Mouse (Mus musculus) naive thymus-derived CD4-positive, alpha-beta T cell, adult 5 months (primary cell): ENCODE results near the gene Gm11232. TPM values are rescaled to one million over a fixed set of nuclear protein-coding genes. Genes with fewer than 3 reads are reported as not detected.

Experiments
- polyA plus RNA-seq: library from polyadenylated mRNA; unstranded; fragments of 100-300 nt; shearing (Covaris generic); gene quantifications from one replicate; pipeline ENCODE4 v1.2.1, GENCODE M21; 2017

Gene Gm11232
- polyA plus RNA-seq: not detected

DNA sequence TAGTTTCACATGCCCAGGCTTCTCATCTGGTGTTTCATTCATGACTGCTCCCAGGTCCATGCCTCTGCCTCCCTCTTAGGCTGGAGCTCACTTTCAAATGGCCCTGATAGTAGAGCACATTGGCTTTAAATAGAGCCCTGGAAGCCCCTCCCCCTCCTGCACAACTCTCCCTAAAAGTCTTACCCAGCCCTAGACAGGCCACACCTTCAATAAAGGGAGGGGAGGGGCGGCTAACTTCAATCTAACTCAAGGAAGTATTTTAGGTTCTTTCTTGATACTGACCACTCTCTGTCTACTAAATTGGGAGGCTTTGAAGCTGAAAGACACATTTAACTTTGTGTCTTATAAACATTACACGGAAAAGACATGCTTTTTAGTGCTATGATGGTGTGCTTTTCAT is at the start of gene Gm11232:
Gm11232 (minus strand) TSS at position 101 of the 400 bp plus-strand sequence.

